Mouse (Mus musculus) intestine, embryonic 16.5 days (tissue): ENCODE results near the gene Rfc2. TPM values are rescaled to one million over a fixed set of nuclear protein-coding genes. Genes with fewer than 3 reads are reported as not detected.
A peak's percentile ranks its signal among the peaks of the same experiment; 100 is the strongest.

Experiments used
- ATAC-seq: fragments of 200-750 bp; cut with Nextera tagmentation; 2 replicates; pipeline ENCODE4 v1.8.0; 2017; ENCODE audit warnings: moderate TSS enrichment, moderate library complexity
- H3K27ac ChIP-seq: fragments of 300-500 bp; sonication (generic); 2 replicates; pipeline ENCODE4 v1.5.1; 2014; ENCODE audit warnings: mild to moderate bottlenecking, low read length
- H3K27me3 ChIP-seq: fragments of 300-500 bp; sonication (generic); replicated peaks from 2 replicates; pipeline ENCODE4 v1.6.1; 2014; ENCODE audit warnings: low read length, control low read depth, mixed read lengths; ENCODE audit not compliant: control insufficient read depth, insufficient read depth
- H3K36me3 ChIP-seq: fragments of 300-500 bp; sonication (generic); 2 replicates; pipeline ENCODE4 v1.6.1; 2014; ENCODE audit warnings: low read length, control low read depth; ENCODE audit not compliant: control insufficient read depth, insufficient read depth
- H3K4me1 ChIP-seq: fragments of 300-500 bp; sonication (generic); 2 replicates; pipeline ENCODE4 v1.6.1; 2014; ENCODE audit warnings: low read length, control low read depth, mixed read lengths; ENCODE audit not compliant: control insufficient read depth, insufficient read depth
- H3K4me2 ChIP-seq: fragments of 300-500 bp; sonication (generic); 2 replicates; pipeline ENCODE4 v1.6.1; 2014; ENCODE audit warnings: low read depth, low read length, control low read depth
- H3K4me3 ChIP-seq: fragments of 300-500 bp; sonication (generic); 2 replicates; pipeline ENCODE4 v1.5.1; 2014; ENCODE audit warnings: mild to moderate bottlenecking, low read length
- H3K9ac ChIP-seq: fragments of 300-500 bp; sonication (generic); 2 replicates; pipeline ENCODE4 v1.6.1; 2014; ENCODE audit warnings: low read depth, low read length
- H3K9me3 ChIP-seq: fragments of 300-500 bp; sonication (generic); 2 replicates; pipeline ENCODE4 v1.6.1; 2016; ENCODE audit warnings: low read length, control low read depth; ENCODE audit not compliant: control insufficient read depth
- WGBS: fragments of 180-500 bp; shearing (Covaris S2); extraction: QIAGEN DNeasy Blood & Tissue Kit; methylation state at CpG from one replicate; pipeline ENCODE4 v1.1.7; 2014; 5-methylcytosine and 5-hydroxymethylcytosine counted together
- polyA plus RNA-seq: library from polyadenylated mRNA; unstranded; fragments of >200 nt; fragmentation: Nextera tagmentation; extraction: Ambion mirVana; gene quantifications from 2 replicates; pipeline ENCODE4 v1.2.1, GENCODE M21; 2015

The Rfc2 gene
- polyA plus RNA-seq, 1 experiment from 2014 or later, result 233 TPM

DNA sequence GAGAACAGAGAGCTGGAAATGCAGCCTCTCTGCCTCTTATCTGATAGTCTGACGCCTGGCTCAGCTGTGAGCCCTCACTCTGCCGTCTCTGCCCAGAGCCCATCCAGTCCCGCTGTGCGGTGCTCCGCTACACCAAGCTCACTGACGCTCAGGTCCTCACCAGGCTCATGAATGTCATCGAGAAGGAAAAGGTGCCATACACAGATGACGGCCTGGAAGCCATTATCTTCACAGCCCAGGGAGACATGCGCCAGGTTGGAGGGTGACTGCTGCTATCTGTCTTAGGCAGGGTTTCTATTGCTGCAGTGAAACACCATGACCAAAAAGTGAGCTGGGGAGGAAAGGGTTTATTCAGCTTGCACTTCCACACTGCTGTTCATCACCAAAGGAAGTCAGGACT, 11.9 kb downstream of the Rfc2 start:
- no peak overlapping the region for H3K4me2 ChIP-seq
- H3K9ac ChIP-seq, result no peak overlapping the region
- H3K4me1 ChIP-seq, result no peaks in the 10 kb centered on the region
- no peaks in the 10 kb centered on the region for H3K9me3 ChIP-seq
- no peak overlapping the region for H3K27ac ChIP-seq
- peaks cover 32% of the 10 kb centered on the region for H3K36me3 ChIP-seq
- WGBS, result 83% methylated on average over 9 of the region's 9 CpGs
- H3K27me3 ChIP-seq, result no peaks in the 10 kb centered on the region
- no peak overlapping the region for H3K4me3 ChIP-seq
- ATAC-seq, result no peak

DNA sequence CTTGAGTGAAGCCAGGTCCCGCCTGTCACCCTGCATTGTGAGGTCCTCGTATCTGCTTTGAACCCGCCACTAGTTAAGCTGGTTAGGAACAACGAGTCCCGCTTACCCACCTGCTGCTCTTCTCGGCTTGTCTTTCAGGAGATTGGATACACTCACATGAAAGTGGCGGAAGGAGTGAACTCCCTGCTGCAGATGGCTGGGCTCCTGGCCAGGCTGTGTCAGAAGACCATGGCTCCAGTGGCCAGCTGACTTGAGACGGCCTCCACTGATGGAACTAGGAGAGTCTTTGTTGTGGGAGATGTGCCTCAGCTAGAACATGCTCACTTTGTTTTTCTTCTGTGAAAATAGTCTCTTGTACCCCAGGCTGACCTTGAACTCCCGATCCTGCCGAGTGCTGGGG, 16.5 kb downstream of the Rfc2 start:
- H3K4me2 ChIP-seq, result no peak overlapping the region
- no peaks in the 10 kb centered on the region for H3K9me3 ChIP-seq
- H3K27me3 ChIP-seq, result no peaks in the 10 kb centered on the region
- H3K9ac ChIP-seq, result no peak overlapping the region
- H3K27ac ChIP-seq, result no peak overlapping the region
- peaks cover 24% of the 10 kb centered on the region for H3K36me3 ChIP-seq
- no peak for ATAC-seq
- H3K4me3 ChIP-seq, result no peak overlapping the region
- H3K4me1 ChIP-seq, result no peaks in the 10 kb centered on the region
- 85% methylated on average over 10 of the region's 10 CpGs for WGBS

DNA sequence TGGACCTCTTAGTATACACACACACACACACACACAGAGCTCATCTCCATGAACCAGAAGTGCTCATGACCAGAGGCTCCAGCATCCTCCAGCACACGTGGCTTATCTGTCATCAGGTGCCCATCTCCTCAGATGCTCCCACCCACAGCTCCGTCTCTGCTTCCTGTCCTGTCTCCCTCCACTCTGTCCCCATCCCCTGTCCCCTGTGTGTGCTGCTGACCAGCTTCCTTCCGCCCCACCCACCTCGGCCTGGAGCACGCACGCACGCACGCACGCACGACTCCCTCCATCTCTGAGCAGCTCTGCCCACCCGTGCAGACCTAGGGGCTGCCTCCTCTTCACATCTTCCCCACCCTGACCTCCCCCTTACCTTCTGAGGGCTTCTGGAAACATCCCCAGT, 23.2 kb downstream of the Rfc2 start:
- no peak for ATAC-seq
- 81% methylated on average over 11 of the region's 11 CpGs for WGBS
- H3K4me2 ChIP-seq, result no peak overlapping the region

DNA sequence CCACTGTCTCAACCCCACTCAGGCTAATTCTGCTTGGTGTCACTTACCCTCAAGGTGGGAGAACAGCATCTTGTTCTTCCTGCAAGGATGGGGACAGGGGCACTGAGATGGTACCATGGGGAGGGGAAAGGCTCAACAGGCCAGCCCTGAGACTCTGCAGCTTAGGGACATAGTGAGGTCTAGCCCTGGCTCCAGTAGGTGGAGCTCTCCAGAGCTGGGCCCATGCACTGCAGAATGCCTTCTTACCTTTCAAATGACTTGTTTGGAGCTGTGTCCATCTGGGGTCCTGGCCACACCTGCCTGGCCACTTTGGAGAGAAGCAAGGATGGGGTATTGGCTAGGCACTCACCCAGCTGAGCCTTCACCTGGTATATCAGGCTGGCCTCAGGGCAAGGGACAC, 25.1 kb downstream of the Rfc2 start:
- no peak overlapping the region for H3K27ac ChIP-seq
- no peaks in the 10 kb centered on the region for H3K9me3 ChIP-seq
- no peak overlapping the region for H3K9ac ChIP-seq
- H3K4me1 ChIP-seq, result no peaks in the 10 kb centered on the region
- ATAC-seq, result no peak
- H3K27me3 ChIP-seq, result no peaks in the 10 kb centered on the region
- H3K4me2 ChIP-seq, result no peak overlapping the region
- H3K4me3 ChIP-seq, result no peak overlapping the region
- H3K36me3 ChIP-seq, result no peaks in the 10 kb centered on the region

More for the DNA sequence above, 23.2 kb downstream of the Rfc2 start:
- Histone ChIP-seq H3K9ac (no peak overlapping the region), H3K36me3 (no peaks in the 10 kb centered on the region), H3K9me3 (no peaks in the 10 kb centered on the region), H3K27ac (no peak overlapping the region), H3K27me3 (no peaks in the 10 kb centered on the region), H3K4me3 (no peak overlapping the region), H3K4me1 (no peaks in the 10 kb centered on the region)

DNA sequence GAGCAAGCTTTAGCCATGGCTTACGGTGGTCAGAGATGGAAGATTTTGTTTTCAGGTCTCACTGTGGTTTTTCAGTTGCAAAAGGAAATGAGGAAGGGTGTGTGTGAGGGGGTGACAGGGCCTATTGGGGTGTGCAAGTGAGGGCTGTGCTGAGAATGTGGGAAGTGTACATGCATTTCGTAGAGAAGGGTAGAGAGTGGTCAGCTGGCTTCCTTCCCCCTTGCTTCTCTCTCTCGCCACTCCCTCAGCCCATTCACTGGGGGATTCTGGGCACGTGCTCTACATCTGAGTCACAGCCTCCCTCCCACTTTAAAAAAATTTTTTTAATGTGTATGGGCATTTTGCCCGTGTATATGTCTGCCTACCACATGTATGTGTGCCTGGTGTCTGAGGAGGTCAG, 26.0 kb downstream of the Rfc2 start:
- Histone ChIP-seq H3K4me3 (no peak overlapping the region), H3K4me1 (peaks cover 6% of the 10 kb centered on the region; the same call in 1 of the 2 replicates), H3K9me3 (no peaks in the 10 kb centered on the region), H3K9ac (no peak overlapping the region), H3K36me3 (no peaks in the 10 kb centered on the region), H3K4me2 (no peak overlapping the region), H3K27me3 (no peaks in the 10 kb centered on the region), H3K27ac (no peak overlapping the region)
- ATAC-seq, result no peak
- 58% methylated on average over 5 of the region's 5 CpGs for WGBS

DNA sequence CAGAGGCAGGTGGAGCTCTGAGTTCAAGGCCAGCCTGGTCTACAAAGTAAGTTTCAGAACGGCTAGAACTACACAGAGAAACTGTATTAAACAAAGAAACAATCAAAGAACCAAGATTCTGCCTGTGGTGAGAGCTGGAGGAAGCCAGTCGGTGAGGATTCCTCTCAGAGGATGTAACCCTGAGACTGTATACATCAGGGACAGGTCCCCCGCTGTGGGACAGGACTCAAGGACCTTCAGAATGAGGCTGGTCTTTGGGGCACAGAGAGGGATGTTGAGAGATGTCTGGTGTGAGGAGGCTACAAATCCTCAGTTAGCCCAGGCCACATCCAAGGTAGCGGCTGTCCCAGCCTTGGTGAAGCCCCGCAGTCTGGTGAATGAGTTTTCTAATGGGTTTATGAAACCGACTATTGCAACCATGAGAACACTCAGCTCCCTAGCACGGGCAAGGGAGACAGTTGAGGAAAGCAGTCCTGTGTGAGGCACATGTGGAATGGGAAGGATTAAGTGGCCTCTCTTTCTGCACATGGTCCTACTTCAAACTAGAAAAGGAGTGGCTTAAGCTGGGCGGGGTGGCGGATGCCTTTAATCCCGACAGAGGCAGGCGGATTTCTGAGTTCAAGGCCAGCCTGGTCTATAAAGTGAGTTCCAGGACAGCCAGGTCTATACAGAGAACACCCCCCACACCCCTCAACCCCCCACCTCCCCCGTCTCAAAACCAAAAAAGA, 28.9 kb downstream of the Rfc2 start:
- ATAC-seq, result no peak
- 78% methylated on average over 12 of the region's 12 CpGs for WGBS
- no peak overlapping the region for H3K27ac ChIP-seq

DNA sequence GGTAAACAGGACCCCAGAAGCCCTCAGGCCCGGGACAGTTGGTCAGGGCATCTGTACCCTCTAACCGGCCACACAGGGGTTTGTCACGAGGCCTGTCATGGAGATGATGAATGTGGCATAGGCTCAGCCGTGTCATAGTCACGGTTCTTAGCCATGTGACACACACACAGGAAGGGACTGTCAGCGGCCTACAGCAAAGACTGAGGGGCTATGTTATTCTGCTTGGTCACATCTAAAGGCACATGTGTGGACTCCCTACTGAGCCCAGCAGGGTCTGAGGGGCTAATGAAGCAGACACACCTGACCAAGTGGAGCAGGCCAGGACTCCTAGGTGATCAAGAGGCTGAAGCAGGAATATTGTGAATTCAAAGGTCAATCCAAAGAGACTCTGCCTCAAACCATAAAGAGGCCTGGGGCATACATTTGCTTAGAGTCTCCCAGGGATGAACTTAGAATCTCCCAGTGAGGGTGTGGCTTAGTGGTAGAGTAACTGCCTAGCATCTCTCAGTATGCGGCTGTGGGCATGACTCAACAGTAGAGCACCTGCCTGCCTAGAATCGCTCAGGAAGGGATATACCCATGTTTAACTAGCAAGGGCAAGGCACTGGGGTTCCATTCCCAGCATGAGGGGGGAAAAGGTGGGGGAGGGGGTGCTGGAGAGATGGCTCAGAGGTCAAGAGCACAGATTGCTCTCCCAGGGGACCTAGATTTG, 30.8 kb downstream of the Rfc2 start:
- no peaks in the 10 kb centered on the region for H3K27me3 ChIP-seq
- H3K9me3 ChIP-seq, result no peaks in the 10 kb centered on the region
- no peaks in the 10 kb centered on the region for H3K36me3 ChIP-seq
- peak overlapping the region; percentile 73 for H3K27ac ChIP-seq
- peaks cover 6% of the 10 kb centered on the region; the same call in 1 of the 2 replicates for H3K4me1 ChIP-seq
- H3K4me2 ChIP-seq, result no peak overlapping the region
- WGBS, result 49% methylated on average over 8 of the region's 8 CpGs
- H3K4me3 ChIP-seq, result no peak overlapping the region
- no peak overlapping the region for H3K9ac ChIP-seq
- ATAC-seq, result peak; percentile 94

More for the DNA sequence above, 28.9 kb downstream of the Rfc2 start:
- H3K4me3 ChIP-seq, result no peak overlapping the region
- no peaks in the 10 kb centered on the region for H3K36me3 ChIP-seq
- no peaks in the 10 kb centered on the region for H3K9me3 ChIP-seq
- H3K9ac ChIP-seq, result no peak overlapping the region
- H3K4me2 ChIP-seq, result no peak overlapping the region
- H3K4me1 ChIP-seq, result peaks cover 6% of the 10 kb centered on the region; the same call in 1 of the 2 replicates
- no peaks in the 10 kb centered on the region for H3K27me3 ChIP-seq

DNA sequence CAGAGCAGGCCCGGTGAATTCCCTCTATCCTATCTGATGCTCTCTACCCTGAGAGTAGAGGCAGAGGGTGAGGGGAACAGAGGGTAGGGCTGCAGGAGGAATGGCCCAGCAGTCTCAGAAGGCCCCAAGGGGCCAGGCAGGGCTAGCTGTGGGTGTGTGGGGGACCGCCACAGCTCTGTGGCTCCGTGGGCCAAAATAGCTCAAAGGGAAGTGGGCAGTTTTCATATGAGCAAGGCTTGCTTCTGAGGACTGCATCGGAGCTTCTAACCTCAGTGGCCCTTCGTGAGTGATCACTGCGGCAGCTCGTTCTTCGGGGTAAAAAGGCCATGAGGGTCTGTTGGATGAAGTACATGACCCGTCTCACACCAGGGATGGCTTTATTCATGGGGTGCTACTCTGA, 32.6 kb downstream of the Rfc2 start:
- no peak overlapping the region for H3K27ac ChIP-seq
- WGBS, result 86% methylated on average over 9 of the region's 9 CpGs
- ATAC-seq, result no peak

DNA sequence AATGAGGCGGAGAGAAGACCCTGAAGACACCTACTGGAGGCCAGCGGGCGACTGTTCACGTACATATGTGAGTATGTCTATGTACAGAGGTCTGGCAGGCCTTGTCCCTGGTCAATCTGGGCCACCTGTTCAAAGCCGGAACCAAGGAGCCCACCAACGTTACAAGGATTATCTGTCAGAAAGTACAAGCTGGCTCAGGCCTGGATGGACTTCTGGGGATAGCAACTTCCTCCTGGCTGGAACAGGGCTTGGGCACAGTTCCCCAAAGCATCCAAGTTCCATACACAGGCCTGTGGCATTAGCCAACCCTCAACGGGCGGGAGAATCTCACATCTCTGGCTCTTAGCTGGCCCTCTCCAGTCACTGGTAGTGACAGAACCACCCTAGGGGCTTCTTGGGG, 33.1 kb downstream of the Rfc2 start:
- no peak overlapping the region for H3K9ac ChIP-seq
- no peak for ATAC-seq
- peaks cover 6% of the 10 kb centered on the region; the same call in 1 of the 2 replicates for H3K4me1 ChIP-seq
- H3K4me2 ChIP-seq, result no peak overlapping the region
- no peaks in the 10 kb centered on the region for H3K9me3 ChIP-seq
- H3K27me3 ChIP-seq, result no peaks in the 10 kb centered on the region
- WGBS, result 88% methylated on average over 8 of the region's 8 CpGs
- H3K36me3 ChIP-seq, result peaks cover 11% of the 10 kb centered on the region
- no peak overlapping the region for H3K4me3 ChIP-seq
- H3K27ac ChIP-seq, result no peak overlapping the region

More for the DNA sequence above, 32.6 kb downstream of the Rfc2 start:
- no peak overlapping the region for H3K9ac ChIP-seq
- H3K27me3 ChIP-seq, result no peaks in the 10 kb centered on the region
- no peak overlapping the region for H3K4me3 ChIP-seq
- H3K9me3 ChIP-seq, result no peaks in the 10 kb centered on the region
- H3K4me1 ChIP-seq, result peaks cover 6% of the 10 kb centered on the region; the same call in 1 of the 2 replicates
- no peak overlapping the region for H3K4me2 ChIP-seq
- peaks cover 7% of the 10 kb centered on the region for H3K36me3 ChIP-seq
